Mouse (Mus musculus) C2C12 (cell line): Measurements from ENCODE around the gene Pnma1.

Source experiments
- CTCF ChIP-seq: IDR thresholded peaks from one replicate; pipeline ENCODE4 v1.5.1; 2011; ENCODE audit not compliant: control insufficient read depth, insufficient read depth, insufficient read length
- MAX ChIP-seq: IDR thresholded peaks from one replicate; pipeline ENCODE4 v1.6.1; 2011; ENCODE audit warnings: mild to moderate bottlenecking, control low read depth
- MYOD1 ChIP-seq: IDR thresholded peaks from one replicate; pipeline ENCODE4 v1.6.1; 2011; ENCODE audit warnings: low read depth; ENCODE audit not compliant: control insufficient read depth, insufficient read length

DNA sequence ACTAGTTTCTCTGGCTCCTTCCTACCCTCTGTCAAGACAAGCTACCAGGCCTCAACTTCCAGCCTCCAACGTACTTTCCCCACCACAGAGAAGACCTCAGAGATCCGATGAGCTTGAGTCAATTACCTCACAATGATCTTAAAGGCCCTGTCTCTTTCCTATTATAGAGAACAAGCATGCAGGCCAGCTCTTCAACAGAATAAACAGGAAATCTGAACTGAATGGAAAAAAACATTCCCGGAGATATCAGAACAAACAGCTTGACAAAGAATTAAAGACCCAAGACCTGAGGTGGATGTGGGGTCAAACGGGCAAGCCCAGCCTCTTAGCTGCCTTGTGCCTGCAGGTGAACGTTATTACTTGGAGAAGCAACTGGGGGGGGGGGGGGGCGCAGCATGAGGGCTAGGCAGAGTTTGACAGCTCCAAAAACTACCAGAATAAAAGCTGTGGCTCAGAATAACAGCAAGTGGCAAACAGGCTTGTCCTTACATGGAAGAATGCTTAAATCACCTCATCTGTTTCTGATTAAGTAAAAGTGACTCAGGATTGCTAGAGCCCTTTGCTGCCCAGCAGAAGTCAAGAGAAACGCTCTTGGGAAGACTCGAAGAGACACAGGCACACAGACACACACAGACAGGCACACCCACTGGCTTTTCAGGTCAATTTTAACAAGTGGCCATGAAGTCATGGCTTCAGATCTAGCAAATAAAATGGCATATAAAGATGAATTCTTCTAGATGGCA, 17.5 kb upstream of the Pnma1 start:
- no peak for TF ChIP-seq CTCF
- TF ChIP-seq MAX = no peak
- TF ChIP-seq MYOD1 = no peak
